In the genomic region with DNA sequence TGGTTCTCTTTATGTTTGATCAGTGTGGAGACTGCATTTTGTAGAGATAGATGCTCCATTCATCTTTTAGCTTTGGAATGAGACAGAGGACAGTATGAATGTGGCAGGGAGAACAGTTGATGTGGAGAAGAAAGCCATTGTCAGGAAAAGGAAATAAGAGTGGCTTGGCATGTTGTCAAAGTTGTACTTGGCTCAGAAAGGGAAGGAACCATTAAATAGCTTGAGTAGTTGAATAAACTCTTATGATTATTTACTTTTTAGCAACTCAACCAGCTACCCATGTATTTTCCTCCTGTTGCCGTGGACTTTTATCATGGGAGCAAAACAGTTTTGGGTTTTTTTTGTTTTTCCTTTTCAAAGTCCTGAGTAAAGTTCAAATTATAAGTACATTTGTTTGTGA, we compare ENCODE assay signal across 16 mouse cellular contexts. TPM values are rescaled to one million over a fixed set of nuclear protein-coding genes. Genes with fewer than 3 reads are reported as not detected.
DNase-seq lines count a peak whose midpoint lies in the region; ATAC-seq and TF ChIP-seq lines count a peak whose summit lies in the region.
"Had no signal": no experiment of that assay in that cellular context is flagged by ENCODE, and none has a peak within 500 bp of the region (broad histone marks: within the 10 kb centered on the region; RNA-seq: fewer than 3 reads in every experiment).

No protein-coding gene starts in this region.

- no peak overlapping the region for H3K9ac ChIP-seq in heart, embryonic 15.5 days
- no peak overlapping the region for H3K9ac ChIP-seq in liver, adult 2 months (ENCODE audit: low read depth, low read length)
- no peak overlapping the region for H3K9ac ChIP-seq in liver, embryonic 12.5 days
- H3K9ac ChIP-seq in forebrain, postnatal 0 days: 0 out of 2 replicates have a peak overlapping the region, but pooled peaks have one; percentile 18
- H3K9ac ChIP-seq: embryonic facial prominence, embryonic 12.5 days; limb, embryonic 15.5 days had no signal

- peaks cover 21% of the 10 kb centered on the region for H3K79me2 ChIP-seq in liver, adult 2 months (ENCODE audit: control insufficient read depth, insufficient read depth, low read length)

- no peak for TF ChIP-seq CTCF in liver, adult 2 months (IDR thresholded peaks at IDR 0.05; ENCODE audit: low read depth, low read length)
- no peak for TF ChIP-seq CTCF in forebrain, postnatal 0 days (IDR thresholded peaks at IDR 0.05; ENCODE audit: low read depth)

- no peak overlapping the region for H3K4me2 ChIP-seq in heart, embryonic 15.5 days
- no peak overlapping the region for H3K4me2 ChIP-seq in liver, embryonic 12.5 days
- H3K4me2 ChIP-seq in forebrain, postnatal 0 days (ENCODE audit: low read depth): no peak overlapping the region
- H3K4me2 ChIP-seq: limb, embryonic 15.5 days had no signal

- peaks cover 18% of the 10 kb centered on the region for H3K4me1 ChIP-seq in heart, embryonic 15.5 days (replicated peaks)
- peaks cover 12% of the 10 kb centered on the region; the same call in 1 of the 2 replicates for H3K4me1 ChIP-seq in liver, adult 2 months (ENCODE audit: control insufficient read depth, insufficient read depth, low read length)
- peaks cover 24% of the 10 kb centered on the region for H3K4me1 ChIP-seq in liver, embryonic 12.5 days
- H3K4me1 ChIP-seq in forebrain, postnatal 0 days (ENCODE audit: insufficient read depth): peaks cover 17% of the 10 kb centered on the region

- WGBS in heart, embryonic 15.5 days: 74% methylated on average over 1 of the region's 1 CpGs
- 10% methylated on average over 1 of the region's 1 CpGs for WGBS in liver, adult 2 months
- 92% methylated on average over 1 of the region's 1 CpGs for WGBS in liver, embryonic 12.5 days (ENCODE audit: insufficient replicate concordance)
- 58% methylated on average over 1 of the region's 1 CpGs for WGBS in forebrain, postnatal 0 days

- no peak overlapping the region for H3K4me3 ChIP-seq in heart, embryonic 15.5 days
- no peak overlapping the region for H3K4me3 ChIP-seq in liver, adult 2 months (ENCODE audit: insufficient read depth, low read depth, low read length)
- no peak overlapping the region for H3K4me3 ChIP-seq in liver, embryonic 12.5 days
- H3K4me3 ChIP-seq in forebrain, postnatal 0 days (ENCODE audit: low read depth, low read length): no peak overlapping the region
- H3K4me3 ChIP-seq: embryonic facial prominence, embryonic 12.5 days; limb, embryonic 15.5 days had no signal

- no peak for DNase-seq in heart, postnatal 4 days
- DNase-seq in liver, adult 2 months (ENCODE audit: extremely low read depth, low read depth, low spot score): peak; percentile 33
- DNase-seq in 416B (ENCODE audit: low read depth): peak; percentile 61
- no peak for DNase-seq in forebrain, postnatal 0 days
- DNase-seq in layer of hippocampus, adult 9-10 months (ENCODE audit: low spot score): no peak
- DNase-seq in adrenal gland, postnatal 10 days: no peak
- DNase-seq: adrenal gland, postnatal 36 days; cerebellum, postnatal 36 days; gastrocnemius, postnatal 14 days; right cerebral cortex, postnatal 14 days; thymus, adult 18-20 months had no signal

- no peaks in the 10 kb centered on the region for H3K27me3 ChIP-seq in heart, embryonic 15.5 days
- H3K27me3 ChIP-seq in liver, adult 2 months (ENCODE audit: control insufficient read depth, insufficient read depth, low read length): no peaks in the 10 kb centered on the region
- H3K27me3 ChIP-seq in liver, embryonic 12.5 days (replicated peaks): no peaks in the 10 kb centered on the region
- H3K27me3 ChIP-seq in forebrain, postnatal 0 days (ENCODE audit: insufficient read depth, low read length): no peaks in the 10 kb centered on the region
- H3K27me3 ChIP-seq: embryonic facial prominence, embryonic 12.5 days; limb, embryonic 15.5 days had no signal

- TF ChIP-seq POLR2A in liver, adult 2 months (IDR thresholded peaks at IDR 0.05; ENCODE audit: extremely low read depth, insufficient read depth, low read length): no peak

- peaks cover 9% of the 10 kb centered on the region for H3K36me3 ChIP-seq in heart, embryonic 15.5 days
- peaks cover 17% of the 10 kb centered on the region for H3K36me3 ChIP-seq in liver, adult 2 months (ENCODE audit: control insufficient read depth, insufficient read depth, low read length)
- peaks cover 34% of the 10 kb centered on the region for H3K36me3 ChIP-seq in liver, embryonic 12.5 days
- H3K36me3 ChIP-seq in forebrain, postnatal 0 days (ENCODE audit: insufficient read depth): peaks cover 12% of the 10 kb centered on the region

- no peaks in the 10 kb centered on the region for H3K9me3 ChIP-seq in heart, embryonic 15.5 days (replicated peaks)
- no peaks in the 10 kb centered on the region for H3K9me3 ChIP-seq in liver, embryonic 12.5 days (replicated peaks)
- no peaks in the 10 kb centered on the region for H3K9me3 ChIP-seq in forebrain, postnatal 0 days (ENCODE audit: low read length)
- H3K9me3 ChIP-seq: embryonic facial prominence, embryonic 12.5 days; G1E; limb, embryonic 15.5 days had no signal

- no peak for ATAC-seq in heart, embryonic 15.5 days (replicated peaks; ENCODE audit: insufficient number of reproducible peaks, insufficient read depth, low FRiP score, low read depth)
- ATAC-seq in liver, embryonic 12.5 days: no peak
- no peak for ATAC-seq in forebrain, postnatal 0 days

- H3K27ac ChIP-seq in heart, embryonic 15.5 days: peak overlapping the region; percentile 30
- H3K27ac ChIP-seq in liver, adult 2 months (replicated peaks; ENCODE audit: insufficient read depth, low read depth, low read length): no peak overlapping the region
- no peak overlapping the region for H3K27ac ChIP-seq in liver, embryonic 12.5 days
- no peak overlapping the region for H3K27ac ChIP-seq in forebrain, postnatal 0 days (ENCODE audit: low read depth, low read length)
- H3K27ac ChIP-seq: embryonic facial prominence, embryonic 12.5 days; limb, embryonic 15.5 days had no signal

RNA-seq across cellular contexts. Expression of gene Paip1, which starts 3.6 kb away (rescaled TPM):
- polyA plus RNA-seq in heart, embryonic 15.5 days (2015; fragmentation: Nextera tagmentation; extraction: Ambion mirVana): 30.3 and 33.2 TPM in 2 replicates
- total RNA-seq in heart, postnatal 4 days (2021): 100 to 1,000 TPM; 115 to 119 TPM
- 40.9 and 51.3 TPM in 2 replicates for total RNA-seq in liver, adult 2 months (2014; rRNA removed)
- 11.4 and 12.2 TPM in 2 replicates for polyA plus RNA-seq in liver, adult 2 months (2012; rRNA removed)
- polyA plus RNA-seq in liver, embryonic 12.5 days (2016; fragmentation: Nextera tagmentation; extraction: Ambion mirVana): 29.6 and 30.5 TPM in 2 replicates
- total RNA-seq in forebrain, postnatal 0 days (2014; rRNA removed): 142 and 145 TPM in 2 replicates
- 149 and 157 TPM in 2 replicates for polyA plus RNA-seq in forebrain, postnatal 0 days (2015; fragmentation: Nextera tagmentation; extraction: Ambion mirVana)
- total RNA-seq in adrenal gland, postnatal 10 days (2021): 100 to 1,000 TPM; 106 TPM

RNA-seq across cellular contexts. Expression of gene 4833420G17Rik, which starts 30.5 kb away (rescaled TPM):
- polyA plus RNA-seq in heart, embryonic 15.5 days (2015; fragmentation: Nextera tagmentation; extraction: Ambion mirVana): 35.3 and 39.7 TPM in 2 replicates
- total RNA-seq in heart, postnatal 4 days (2021): 10 to 100 TPM; 14.1 to 16.3 TPM
- total RNA-seq in liver, adult 2 months (2014; rRNA removed): 25.9 and 27.1 TPM in 2 replicates
- 5.9 and 13.1 TPM in 2 replicates for polyA plus RNA-seq in liver, adult 2 months (2012; rRNA removed)
- polyA plus RNA-seq in liver, embryonic 12.5 days (2016; fragmentation: Nextera tagmentation; extraction: Ambion mirVana): 27.6 and 29.7 TPM in 2 replicates
- total RNA-seq in forebrain, postnatal 0 days (2014; rRNA removed): 78.5 and 89.9 TPM in 2 replicates
- 58.0 and 63.6 TPM in 2 replicates for polyA plus RNA-seq in forebrain, postnatal 0 days (2015; fragmentation: Nextera tagmentation; extraction: Ambion mirVana)
- total RNA-seq in adrenal gland, postnatal 10 days (2021): 10 to 100 TPM; 20.8 to 26.3 TPM

RNA-seq across cellular contexts. Expression of gene Tmem267, which starts 55.8 kb away (rescaled TPM):
- 1.0 and 1.1 TPM in 2 replicates for polyA plus RNA-seq in heart, embryonic 15.5 days (2015; fragmentation: Nextera tagmentation; extraction: Ambion mirVana)
- 1 to 10 TPM; 7.6 to 9.0 TPM for total RNA-seq in heart, postnatal 4 days (2021)
- total RNA-seq in liver, adult 2 months (2014; rRNA removed): 13.4 and 14.2 TPM in 2 replicates
- 4.4 and 6.5 TPM in 2 replicates for polyA plus RNA-seq in liver, adult 2 months (2012; rRNA removed)
- polyA plus RNA-seq in liver, embryonic 12.5 days (2016; fragmentation: Nextera tagmentation; extraction: Ambion mirVana): 0.37 and 0.45 TPM in 2 replicates
- total RNA-seq in forebrain, postnatal 0 days (2014; rRNA removed): 29.8 and 35.5 TPM in 2 replicates
- polyA plus RNA-seq in forebrain, postnatal 0 days (2015; fragmentation: Nextera tagmentation; extraction: Ambion mirVana): 2.5 and 5.3 TPM in 2 replicates
- 10 to 100 TPM in 1 of 2 experiments, 1 to 10 TPM in 1; 9.1 to 15.7 TPM for total RNA-seq in adrenal gland, postnatal 10 days (2021)
- polyA plus RNA-seq: G1E had no signal

RNA-seq across cellular contexts. Expression of gene 3110070M22Rik, which starts 56.1 kb away (rescaled TPM):
- polyA plus RNA-seq in heart, embryonic 15.5 days (2015; fragmentation: Nextera tagmentation; extraction: Ambion mirVana): 0.68 and 1.1 TPM in 2 replicates
- 1 to 10 TPM; 1.3 to 2.0 TPM for total RNA-seq in heart, postnatal 4 days (2021)
- total RNA-seq in liver, adult 2 months (2014; rRNA removed): 0.40 and 1.5 TPM in 2 replicates
- polyA plus RNA-seq in liver, adult 2 months (2012; rRNA removed): 0.16 and 1.1 TPM in 2 replicates
- 0.21 and 0.33 TPM in 2 replicates for polyA plus RNA-seq in liver, embryonic 12.5 days (2016; fragmentation: Nextera tagmentation; extraction: Ambion mirVana)
- 7.9 and 8.2 TPM in 2 replicates for total RNA-seq in forebrain, postnatal 0 days (2014; rRNA removed)
- polyA plus RNA-seq in forebrain, postnatal 0 days (2015; fragmentation: Nextera tagmentation; extraction: Ambion mirVana): 1.7 and 2.7 TPM in 2 replicates
- total RNA-seq in adrenal gland, postnatal 10 days (2021): 1 to 10 TPM; 1.2 to 2.9 TPM

Comparison
In these comparisons a context has a peak if more than half of its experiments do, and no peak if none do; other contexts are left out.
1. DNase-seq: peak in liver, adult 2 months (single experiment) and 416B (single experiment); none in heart, postnatal 4 days (single experiment), forebrain, postnatal 0 days (single experiment), layer of hippocampus, adult 9-10 months (single experiment) and adrenal gland, postnatal 10 days (single experiment).